Mouse (Mus musculus) urinary bladder, postnatal 4 days (tissue): ENCODE measurements at regions not wholly inside any gene's neighbourhood (a gene's known extent, or its start where the extent isn't known, plus 50 kb on each side); places are given as distances from the start of the nearest gene placed in this dataset.

ENCODE experiments used
- DNase-seq, 2 experiments: peaks; one replicate each; pipeline ENCODE4 v3.0.0; 2021 to 2022; ENCODE audit warnings: low spot score in 2 of 2

DNA sequence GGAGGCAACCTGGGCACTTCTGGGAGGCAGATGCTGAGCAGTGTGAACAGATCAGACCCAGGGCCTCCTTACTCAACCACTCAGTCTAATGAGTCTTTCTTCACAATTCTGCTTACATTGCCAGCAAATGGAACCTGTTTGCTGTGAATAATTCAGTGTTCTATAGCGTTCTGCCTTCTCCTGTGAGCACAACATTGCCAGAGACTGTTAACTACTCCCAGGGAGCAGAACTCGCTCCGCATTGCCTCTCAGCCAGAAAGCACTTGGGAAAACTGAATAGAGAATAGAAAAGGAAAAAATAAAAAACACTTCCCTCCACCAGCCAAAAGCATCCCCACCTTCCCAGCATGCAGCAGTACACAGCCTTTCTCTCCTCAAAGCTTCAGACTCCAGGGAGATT is 51.5 kb downstream of the Aym1 start:
- DNase-seq, result no peak

- no peak for DNase-seq
These were observed 53.9 kb downstream of the Aym1 start for GRCm38 (mm10) chr5:113410963-113411362.

DNA sequence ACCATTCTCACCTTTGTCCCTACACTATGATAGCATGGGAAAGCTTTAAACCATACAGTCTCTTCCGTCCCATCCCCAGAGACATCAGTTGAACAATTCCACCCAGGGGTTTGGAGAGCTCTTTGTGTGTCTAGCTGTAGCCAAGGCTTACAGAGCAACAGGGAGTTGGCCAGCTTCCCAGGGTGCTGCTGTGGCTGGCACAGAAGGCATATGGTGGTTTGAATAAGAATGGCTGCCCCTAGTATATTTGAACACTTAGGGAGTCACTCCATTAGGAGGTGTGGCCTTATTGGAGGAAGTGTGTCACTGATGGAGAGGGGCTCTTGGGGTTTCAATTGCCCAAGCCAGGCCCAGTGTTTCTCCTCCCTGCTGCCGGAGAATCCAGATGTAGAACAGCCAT is 57.5 kb downstream of the Aym1 start:
- no peak for DNase-seq

DNA sequence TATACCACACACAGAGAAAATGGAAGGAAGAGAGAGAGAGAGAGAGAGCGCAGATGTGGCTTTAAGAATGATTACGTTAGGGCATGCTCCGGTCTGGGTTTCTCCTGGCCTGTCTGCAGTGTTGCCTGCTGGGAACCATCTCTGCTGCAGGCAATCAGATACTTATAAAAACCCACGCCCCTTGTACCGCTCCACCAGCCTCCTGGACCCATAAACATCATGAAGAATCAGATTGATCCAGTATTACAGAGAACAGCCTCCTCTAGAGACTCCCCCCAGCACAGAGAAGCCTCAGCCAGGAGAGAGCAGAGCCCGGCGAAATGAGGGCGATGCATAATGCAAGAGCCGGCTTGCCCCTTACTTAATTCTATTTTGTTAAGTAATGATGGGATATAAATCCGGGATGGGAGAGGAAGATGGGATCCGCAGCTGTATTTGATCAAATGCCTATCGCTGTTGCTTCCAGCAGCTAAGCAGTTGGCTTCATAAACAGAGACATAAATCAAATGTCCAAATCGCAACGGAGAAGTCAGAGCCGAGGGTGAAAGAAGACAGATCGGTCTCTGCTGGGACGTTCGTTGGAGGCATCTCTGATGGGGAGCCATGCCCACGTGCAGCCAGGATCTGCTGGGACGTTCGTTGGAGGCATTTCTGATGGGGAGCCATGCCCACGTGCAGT is 61.4 kb downstream of the Aym1 start:
- no peak for DNase-seq

DNA sequence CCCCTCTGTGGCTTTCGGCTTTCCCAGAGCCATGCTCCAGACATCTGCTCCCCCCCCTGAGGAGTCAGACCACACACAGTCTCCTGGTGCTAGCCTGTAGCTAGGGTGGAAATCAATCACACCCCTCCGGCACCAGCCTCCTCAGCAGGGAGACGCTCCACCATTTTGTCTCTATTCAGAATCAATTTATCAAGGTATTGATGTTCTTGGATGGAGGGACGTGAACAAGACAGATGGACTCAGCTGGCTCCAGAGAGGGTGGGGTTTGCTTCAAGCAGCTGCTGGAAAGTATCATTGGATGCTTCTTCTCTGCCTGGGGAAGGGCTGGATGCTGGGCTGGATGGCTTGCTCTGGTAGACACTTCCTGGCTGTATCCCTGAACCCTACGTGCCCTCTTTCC is 63.5 kb downstream of the Aym1 start:
- DNase-seq, result peak in 1 of 2 experiments; percentile 24

GRCm38 (mm10) chr5:113421993-113422725 is 65.1 kb downstream of the Aym1 start:
- DNase-seq, result no peak

DNA sequence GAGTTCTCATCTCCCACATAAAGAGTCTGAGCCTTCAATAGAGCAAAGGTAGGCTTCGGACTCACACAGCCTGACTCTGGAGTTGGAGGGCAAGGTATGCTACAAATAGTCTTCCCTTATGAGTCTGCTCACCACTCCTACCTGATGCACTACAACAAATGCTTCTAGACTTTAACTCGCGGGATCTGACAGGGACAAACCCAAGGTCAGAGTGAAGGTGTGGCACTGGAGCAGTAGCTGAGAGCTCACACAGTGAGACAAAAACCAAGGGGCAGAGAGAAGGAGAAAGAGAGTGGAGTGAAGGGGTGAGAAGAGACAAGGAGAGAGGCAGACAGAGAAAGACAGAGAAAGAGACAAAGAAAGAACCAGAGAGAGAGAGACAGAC is 65.6 kb downstream of the Aym1 start:
- DNase-seq, result no peak

DNA sequence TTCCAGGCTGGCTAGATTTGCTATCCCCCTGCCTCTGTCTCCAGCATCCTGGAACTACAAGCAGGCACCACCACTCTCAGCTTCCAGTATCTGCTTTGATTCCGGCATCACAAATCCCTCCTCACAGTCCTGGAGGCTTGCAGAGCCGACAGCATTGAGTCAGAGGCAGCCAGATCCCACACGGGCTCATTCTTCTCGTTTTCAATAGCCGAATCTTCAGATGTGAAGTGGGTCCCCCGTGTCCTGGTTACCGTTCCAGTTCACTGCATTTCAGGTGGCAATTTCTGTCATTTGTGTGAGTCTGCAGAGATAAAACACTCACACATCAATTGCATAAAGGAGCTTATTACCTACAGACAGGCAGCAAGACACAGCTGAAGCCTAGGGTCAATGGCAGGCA is 62.4 kb upstream of the Wscd2 start:
- no peak for DNase-seq

GRCm38 (mm10) chr5:113431334-113431733 is 58.8 kb upstream of the Wscd2 start:
- DNase-seq, result no peak

- DNase-seq, result no peak
These were observed 53.1 kb upstream of the Wscd2 start for GRCm38 (mm10) chr5:113436987-113437386.
